Mouse (Mus musculus) lung, adult 2 months (tissue): ENCODE measurements around the gene Polr3a.

Source experiments
- CTCF ChIP-seq: fragments of 200-500 bp; IDR thresholded peaks from 2 replicates; pipeline ENCODE4 v1.5.1; 2011; ENCODE audit warnings: mild to moderate bottlenecking, low read length, control low read depth; ENCODE audit not compliant: insufficient read depth
- POLR2A ChIP-seq: fragments of 200-500 bp; IDR thresholded peaks from 2 replicates; pipeline ENCODE4 v1.6.1; 2011; ENCODE audit warnings: low read depth, mild to moderate bottlenecking, control low read depth, low read length, borderline replicate concordance; ENCODE audit errors: extremely low read depth

GRCm38 (mm10) chr14:24501256-24501655, 14.4 kb upstream of the Polr3a start:
- TF ChIP-seq CTCF = no peak
- TF ChIP-seq POLR2A = no peak
